Mouse (Mus musculus) bone marrow macrophage, adult 2 months (primary cell): Measurements from ENCODE around the gene Gm3625.

ENCODE experiments used
- CTCF ChIP-seq: IDR thresholded peaks from 2 replicates; pipeline ENCODE4 v1.5.1; 2012; ENCODE audit warnings: low read depth, mild to moderate bottlenecking, low read length, moderate library complexity
- POLR2A ChIP-seq: IDR thresholded peaks from 2 replicates; pipeline ENCODE4 v1.6.1; 2012; ENCODE audit warnings: mild to moderate bottlenecking, low read depth, low read length, borderline replicate concordance

GRCm38 (mm10) chr12:4556891-4557290, 35.8 kb downstream of the Gm3625 start:
- TF ChIP-seq CTCF (no peak), POLR2A (no peak)
